Mouse (Mus musculus): ENCODE results near the gene Gm45711. TPM values are rescaled to one million over a fixed set of nuclear protein-coding genes. Genes with fewer than 3 reads are reported as not detected.
"Not testable (repeated sequence)": the region's sequence is repeated elsewhere in the genome, so short reads cannot be mapped to it uniquely, and the experiment has no call there.

Gene Gm45711
- not detected in 2 replicates for polyA plus RNA-seq (2015; fragmentation: Nextera tagmentation; extraction: Ambion mirVana)

- ATAC-seq (replicated peaks; ENCODE audit: extremely low read depth, insufficient read depth, low FRiP score); H3K4me1 ChIP-seq (ENCODE audit: control insufficient read depth, insufficient read depth, low read length); H3K4me3 ChIP-seq (ENCODE audit: low read length); H3K27ac ChIP-seq (ENCODE audit: low read length); H3K4me2 ChIP-seq (ENCODE audit: low read depth, low read length); H3K9me3 ChIP-seq (replicated peaks; ENCODE audit: control insufficient read depth, low read length); H3K36me3 ChIP-seq (ENCODE audit: control insufficient read depth, insufficient read depth); H3K9ac ChIP-seq (ENCODE audit: low read length); H3K27me3 ChIP-seq (ENCODE audit: control insufficient read depth, insufficient read depth, low read length): not testable (repeated sequence)
- 75% methylated on average over 36 of the region's 36 CpGs for WGBS
Measured at GRCm38 (mm10) chr8:104309441-104310155, at the start of gene Gm45711, which contains the start of gene Cmtm1. Gm45711 (minus strand) TSS chr8:104310081. Cmtm1 (minus strand) TSS chr8:104310145.

- 80% methylated on average over 3 of the region's 3 CpGs for WGBS
- 0 out of 2 replicates have a peak, but pooled peaks cover 2% of the 10 kb centered on the region for H3K36me3 ChIP-seq (ENCODE audit: control insufficient read depth, insufficient read depth)
Measured at GRCm38 (mm10) chr8:104358637-104359036, 48.8 kb upstream of the Gm45711 start.

DNA sequence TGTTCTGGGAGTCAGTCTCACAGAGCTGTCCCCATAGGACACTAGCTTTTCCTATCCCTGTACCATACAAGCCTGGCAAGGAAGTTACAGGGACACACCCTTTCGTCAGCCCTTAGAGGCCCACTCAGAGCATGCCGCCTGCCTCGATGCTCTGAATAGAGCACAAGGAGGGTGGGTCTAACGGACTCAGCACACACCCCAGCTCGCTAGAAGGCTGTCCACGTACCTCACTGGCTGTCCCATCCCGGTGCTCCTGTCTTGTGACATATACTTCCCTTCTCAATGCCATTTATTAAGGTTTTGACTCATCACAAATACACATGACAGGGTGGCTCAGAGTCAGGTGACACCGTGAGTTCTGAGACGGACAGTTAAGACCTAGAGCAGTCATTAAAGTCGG, 44.6 kb upstream of the Gm45711 start:
- Histone ChIP-seq H3K9ac (ENCODE audit: low read length) (no peak overlapping the region), H3K27ac (ENCODE audit: low read length) (no peak overlapping the region), H3K9me3 (replicated peaks; ENCODE audit: control insufficient read depth, low read length) (no peaks in the 10 kb centered on the region), H3K4me1 (ENCODE audit: control insufficient read depth, insufficient read depth, low read length) (peaks cover 3% of the 10 kb centered on the region; the same call in 1 of the 2 replicates), H3K27me3 (ENCODE audit: control insufficient read depth, insufficient read depth, low read length) (no peaks in the 10 kb centered on the region), H3K36me3 (ENCODE audit: control insufficient read depth, insufficient read depth) (peaks cover 6% of the 10 kb centered on the region; the same call in 1 of the 2 replicates), H3K4me3 (ENCODE audit: low read length) (no peak overlapping the region), H3K4me2 (ENCODE audit: low read depth, low read length) (no peak overlapping the region)
- 86% methylated on average over 10 of the region's 10 CpGs for WGBS
- no peak for ATAC-seq (replicated peaks; ENCODE audit: extremely low read depth, insufficient read depth, low FRiP score)

More at GRCm38 (mm10) chr8:104358637-104359036, 48.8 kb upstream of the Gm45711 start:
- H3K9me3 ChIP-seq (replicated peaks; ENCODE audit: control insufficient read depth, low read length) = no peaks in the 10 kb centered on the region
- H3K27me3 ChIP-seq (ENCODE audit: control insufficient read depth, insufficient read depth, low read length) = no peaks in the 10 kb centered on the region
- H3K4me1 ChIP-seq (ENCODE audit: control insufficient read depth, insufficient read depth, low read length) = peaks cover 3% of the 10 kb centered on the region; the same call in 1 of the 2 replicates
- no peak overlapping the region for H3K4me2 ChIP-seq (ENCODE audit: low read depth, low read length)
- H3K27ac ChIP-seq (ENCODE audit: low read length) = no peak overlapping the region
- H3K4me3 ChIP-seq (ENCODE audit: low read length) = no peak overlapping the region
- no peak overlapping the region for H3K9ac ChIP-seq (ENCODE audit: low read length)
- no peak for ATAC-seq (replicated peaks; ENCODE audit: extremely low read depth, insufficient read depth, low FRiP score)

DNA sequence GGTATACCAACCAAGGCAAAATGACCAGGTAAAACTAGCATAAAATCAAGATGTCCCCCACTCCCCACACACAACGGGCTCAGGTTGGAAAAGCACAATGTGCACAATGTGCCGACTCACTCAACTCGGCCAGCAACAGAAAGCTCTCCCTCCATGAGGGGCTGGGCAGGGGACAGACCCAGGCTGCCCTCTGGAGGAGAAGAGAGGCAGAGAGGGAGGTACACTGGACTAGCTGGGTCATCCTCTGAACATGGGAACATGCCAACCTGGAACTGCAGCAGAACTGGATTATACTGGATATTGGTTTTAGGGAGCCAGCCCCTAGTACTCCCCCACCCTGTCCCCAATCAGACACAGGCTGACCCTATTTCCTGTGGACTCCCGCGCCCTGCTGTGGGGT, 43.3 kb upstream of the Gm45711 start:
- Histone ChIP-seq H3K4me2 (ENCODE audit: low read depth, low read length) (no peak overlapping the region), H3K9ac (ENCODE audit: low read length) (no peak overlapping the region), H3K4me3 (ENCODE audit: low read length) (no peak overlapping the region), H3K27me3 (ENCODE audit: control insufficient read depth, insufficient read depth, low read length) (no peaks in the 10 kb centered on the region), H3K36me3 (ENCODE audit: control insufficient read depth, insufficient read depth) (peaks cover 6% of the 10 kb centered on the region; the same call in 1 of the 2 replicates), H3K4me1 (ENCODE audit: control insufficient read depth, insufficient read depth, low read length) (peaks cover 11% of the 10 kb centered on the region), H3K27ac (ENCODE audit: low read length) (no peak overlapping the region), H3K9me3 (replicated peaks; ENCODE audit: control insufficient read depth, low read length) (no peaks in the 10 kb centered on the region)
- ATAC-seq (replicated peaks; ENCODE audit: extremely low read depth, insufficient read depth, low FRiP score) = no peak; the same call in 1 of the 2 replicates
- WGBS = 56% methylated on average over 5 of the region's 5 CpGs

DNA sequence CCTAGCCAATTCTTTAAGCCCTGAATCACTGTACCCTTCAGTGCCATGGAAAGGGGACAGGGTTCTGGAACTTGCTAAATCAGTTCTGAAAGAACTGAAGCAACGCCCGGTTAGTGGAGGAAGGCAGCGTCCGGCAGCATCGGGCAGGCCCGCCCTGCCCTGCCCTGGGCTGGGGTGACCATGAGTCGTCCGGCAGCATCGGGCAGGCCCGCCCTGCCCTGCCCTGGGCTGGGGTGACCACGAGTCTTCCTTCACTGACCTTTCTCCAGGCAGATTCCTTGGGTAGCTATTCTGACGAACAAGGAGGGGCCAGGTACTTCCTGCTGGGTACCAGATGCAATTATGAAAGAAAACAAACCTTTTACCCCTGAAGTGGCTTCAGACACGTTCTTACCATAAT, 40.2 kb upstream of the Gm45711 start:
- WGBS = 79% methylated on average over 13 of the region's 13 CpGs
- Histone ChIP-seq H3K4me3 (ENCODE audit: low read length) (no peak overlapping the region), H3K4me2 (ENCODE audit: low read depth, low read length) (no peak overlapping the region), H3K27ac (ENCODE audit: low read length) (no peak overlapping the region), H3K4me1 (ENCODE audit: control insufficient read depth, insufficient read depth, low read length) (peaks cover 14% of the 10 kb centered on the region), H3K9ac (ENCODE audit: low read length) (no peak overlapping the region), H3K36me3 (ENCODE audit: control insufficient read depth, insufficient read depth) (peaks cover 16% of the 10 kb centered on the region), H3K27me3 (ENCODE audit: control insufficient read depth, insufficient read depth, low read length) (no peaks in the 10 kb centered on the region), H3K9me3 (replicated peaks; ENCODE audit: control insufficient read depth, low read length) (no peaks in the 10 kb centered on the region)
- no peak for ATAC-seq (replicated peaks; ENCODE audit: extremely low read depth, insufficient read depth, low FRiP score)

GRCm38 (mm10) chr8:104348971-104349370, 39.1 kb upstream of the Gm45711 start:
- ATAC-seq (replicated peaks; ENCODE audit: extremely low read depth, insufficient read depth, low FRiP score) = no peak; the same call in 1 of the 2 replicates
- H3K4me1 ChIP-seq (ENCODE audit: control insufficient read depth, insufficient read depth, low read length) = peaks cover 14% of the 10 kb centered on the region
- H3K27ac ChIP-seq (ENCODE audit: low read length) = no peak overlapping the region
- 40% methylated on average over 5 of the region's 5 CpGs for WGBS
- H3K36me3 ChIP-seq (ENCODE audit: control insufficient read depth, insufficient read depth) = peaks cover 14% of the 10 kb centered on the region
- no peak overlapping the region for H3K9ac ChIP-seq (ENCODE audit: low read length)
- no peak overlapping the region for H3K4me3 ChIP-seq (ENCODE audit: low read length)
- H3K27me3 ChIP-seq (ENCODE audit: control insufficient read depth, insufficient read depth, low read length) = no peaks in the 10 kb centered on the region
- H3K4me2 ChIP-seq (ENCODE audit: low read depth, low read length) = no peak overlapping the region
- H3K9me3 ChIP-seq (replicated peaks; ENCODE audit: control insufficient read depth, low read length) = no peaks in the 10 kb centered on the region

GRCm38 (mm10) chr8:104346706-104347105, 36.8 kb upstream of the Gm45711 start:
- H3K36me3 ChIP-seq (ENCODE audit: control insufficient read depth, insufficient read depth) = peaks cover 11% of the 10 kb centered on the region
- peak overlapping the region; percentile 51; the same call in 1 of the 2 replicates for H3K27ac ChIP-seq (ENCODE audit: low read length)
- H3K4me1 ChIP-seq (ENCODE audit: control insufficient read depth, insufficient read depth, low read length) = peaks cover 22% of the 10 kb centered on the region
- no peak for ATAC-seq (replicated peaks; ENCODE audit: extremely low read depth, insufficient read depth, low FRiP score)
- WGBS = 31% methylated on average over 12 of the region's 12 CpGs
- no peak overlapping the region for H3K4me2 ChIP-seq (ENCODE audit: low read depth, low read length)
- no peak overlapping the region for H3K9ac ChIP-seq (ENCODE audit: low read length)
- no peaks in the 10 kb centered on the region for H3K9me3 ChIP-seq (replicated peaks; ENCODE audit: control insufficient read depth, low read length)
- no peaks in the 10 kb centered on the region for H3K27me3 ChIP-seq (ENCODE audit: control insufficient read depth, insufficient read depth, low read length)
- H3K4me3 ChIP-seq (ENCODE audit: low read length) = no peak overlapping the region

- Histone ChIP-seq H3K4me1 (ENCODE audit: control insufficient read depth, insufficient read depth, low read length) (peaks cover 27% of the 10 kb centered on the region), H3K27ac (ENCODE audit: low read length) (no peak overlapping the region), H3K4me3 (ENCODE audit: low read length) (no peak overlapping the region), H3K4me2 (ENCODE audit: low read depth, low read length) (no peak overlapping the region), H3K9me3 (replicated peaks; ENCODE audit: control insufficient read depth, low read length) (no peaks in the 10 kb centered on the region), H3K27me3 (ENCODE audit: control insufficient read depth, insufficient read depth, low read length) (no peaks in the 10 kb centered on the region), H3K9ac (ENCODE audit: low read length) (no peak overlapping the region), H3K36me3 (ENCODE audit: control insufficient read depth, insufficient read depth) (peaks cover 11% of the 10 kb centered on the region)
- no peak for ATAC-seq (replicated peaks; ENCODE audit: extremely low read depth, insufficient read depth, low FRiP score)
- 88% methylated on average over 5 of the region's 5 CpGs for WGBS
Measured at GRCm38 (mm10) chr8:104344622-104345021, 34.7 kb upstream of the Gm45711 start.

GRCm38 (mm10) chr8:104343957-104344356, 34.1 kb upstream of the Gm45711 start:
- Histone ChIP-seq H3K9me3 (replicated peaks; ENCODE audit: control insufficient read depth, low read length) (no peaks in the 10 kb centered on the region), H3K27ac (ENCODE audit: low read length) (no peak overlapping the region), H3K4me3 (ENCODE audit: low read length) (no peak overlapping the region), H3K27me3 (ENCODE audit: control insufficient read depth, insufficient read depth, low read length) (no peaks in the 10 kb centered on the region), H3K9ac (ENCODE audit: low read length) (no peak overlapping the region), H3K4me1 (ENCODE audit: control insufficient read depth, insufficient read depth, low read length) (peaks cover 29% of the 10 kb centered on the region), H3K36me3 (ENCODE audit: control insufficient read depth, insufficient read depth) (peaks cover 11% of the 10 kb centered on the region), H3K4me2 (ENCODE audit: low read depth, low read length) (no peak overlapping the region)
- WGBS = 18% methylated on average over 7 of the region's 7 CpGs
- no peak; the same call in 1 of the 2 replicates for ATAC-seq (replicated peaks; ENCODE audit: extremely low read depth, insufficient read depth, low FRiP score)
